ENCODE assay signal across 8 mouse cellular contexts in genomic region chr14:54900383-54900782, GRCm38 (mm10). TPM values are rescaled to one million over a fixed set of nuclear protein-coding genes. Genes with fewer than 3 reads are reported as not detected.
DNase-seq lines count a peak whose midpoint lies in the region; ATAC-seq and TF ChIP-seq lines count a peak whose summit lies in the region.

No protein-coding gene starts in this region.

- H3K27me3 ChIP-seq in G1E (ENCODE audit: insufficient read depth, low read length) = peaks cover 3% of the 10 kb centered on the region; the same call in 1 of the 2 replicates
- no peaks in the 10 kb centered on the region for H3K27me3 ChIP-seq in hindbrain, embryonic 10.5 days (ENCODE audit: insufficient read depth, poor library complexity, severe bottlenecking)
- H3K27me3 ChIP-seq in lung, embryonic 14.5 days (ENCODE audit: insufficient read depth, low read length) = no peaks in the 10 kb centered on the region

- peaks cover 45% of the 10 kb centered on the region for H3K36me3 ChIP-seq in G1E (replicated peaks)
- H3K36me3 ChIP-seq in hindbrain, embryonic 10.5 days = peaks cover 55% of the 10 kb centered on the region
- peaks cover 39% of the 10 kb centered on the region for H3K36me3 ChIP-seq in lung, embryonic 14.5 days (ENCODE audit: insufficient read depth)

- H3K4me3 ChIP-seq in G1E (ENCODE audit: low read depth, low read length) = no peak overlapping the region
- no peak overlapping the region for H3K4me3 ChIP-seq in hindbrain, embryonic 10.5 days
- no peak overlapping the region for H3K4me3 ChIP-seq in layer of hippocampus, adult 2 months
- no peak overlapping the region for H3K4me3 ChIP-seq in lung, embryonic 14.5 days (ENCODE audit: low read depth, low read length)

- 0% methylated on average over 3 of the region's 3 CpGs for WGBS in hindbrain, embryonic 10.5 days
- WGBS in lung, embryonic 14.5 days = 0% methylated on average over 3 of the region's 3 CpGs

- no peak overlapping the region for H3K4me2 ChIP-seq in lung, embryonic 14.5 days

- H3K9ac ChIP-seq in lung, embryonic 14.5 days = no peak overlapping the region

- ATAC-seq in G1E (ENCODE audit: extremely low read depth, insufficient number of reproducible peaks, low FRiP score, poor library complexity, severe bottlenecking) = no peak
- ATAC-seq in lung, embryonic 14.5 days (ENCODE audit: insufficient read depth) = peak; percentile 76

- no peak overlapping the region for H3K27ac ChIP-seq in hindbrain, embryonic 10.5 days
- H3K27ac ChIP-seq in layer of hippocampus, adult 2 months = peak overlapping the region; percentile 61
- H3K27ac ChIP-seq in lung, embryonic 14.5 days (ENCODE audit: low read depth) = 0 out of 2 replicates have a peak overlapping the region, but pooled peaks have one; percentile 14

- DNase-seq in G1E (ENCODE audit: low spot score) = peak; percentile 52
- peak; percentile 52 for DNase-seq in c-Kit-positive CD71-positive TER-119-negative erythroid progenitor cells, embryonic 14.5 days (ENCODE audit: low read depth)
- peak; percentile 46 for DNase-seq in fat pad, adult 2 months (ENCODE audit: extremely low read depth, low read depth, low spot score)
- DNase-seq in hindbrain, embryonic 10.5 days (ENCODE audit: low spot score) = peak; percentile 65
- DNase-seq in layer of hippocampus, adult 2 months (ENCODE audit: low spot score in 2 of 2) = peak; percentile 83 to 87
- DNase-seq in lung, embryonic 14.5 days = peak; percentile 96
- DNase-seq in retina, adult 2 months (ENCODE audit: low read depth, low spot score) = peak; percentile 53
- peak; percentile 66 for DNase-seq in yolk sac, embryonic 10.5 days (ENCODE audit: low spot score)

- no peaks in the 10 kb centered on the region for H3K9me3 ChIP-seq in G1E (replicated peaks)
- H3K9me3 ChIP-seq in hindbrain, embryonic 10.5 days = no peaks in the 10 kb centered on the region
- no peaks in the 10 kb centered on the region for H3K9me3 ChIP-seq in lung, embryonic 14.5 days (ENCODE audit: low read depth, low read length)

- peak; percentile 57; the same call in 1 of the 2 replicates for TF ChIP-seq CTCF in G1E (IDR thresholded peaks at IDR 0.05; ENCODE audit: low read depth, low read length)
- TF ChIP-seq CTCF in layer of hippocampus, adult 2 months (conservative IDR thresholded peaks at IDR 0.05) = peak; percentile 95
- TF ChIP-seq CTCF in lung, embryonic 14.5 days (IDR thresholded peaks at IDR 0.05; ENCODE audit: low read depth) = peak; percentile 86

- peaks cover 27% of the 10 kb centered on the region for H3K4me1 ChIP-seq in G1E (ENCODE audit: insufficient read depth, low read depth, low read length)
- H3K4me1 ChIP-seq in hindbrain, embryonic 10.5 days (replicated peaks) = peaks cover 11% of the 10 kb centered on the region
- H3K4me1 ChIP-seq in lung, embryonic 14.5 days (ENCODE audit: insufficient read depth) = no peaks in the 10 kb centered on the region; the same call in 1 of the 2 replicates

RNA-seq across cellular contexts. Expression of gene Pabpn1, which starts 8.1 kb away (rescaled TPM):
- 190 and 193 TPM in 2 replicates for total RNA-seq in G1E (2014; fragmentation: Nextera tagmentation)
- total RNA-seq in G1E (2017) = 118 and 142 TPM in 2 replicates
- polyA plus RNA-seq in G1E (2012) = 387 and 490 TPM in 2 replicates
- polyA plus RNA-seq in hindbrain, embryonic 10.5 days (2016; fragmentation: Nextera tagmentation; extraction: Ambion mirVana) = 160 TPM in 2 replicates
- 100 to 1,000 TPM; 271 to 305 TPM for total RNA-seq in layer of hippocampus, adult 2 months (2021)
- 134 and 139 TPM in 2 replicates for polyA plus RNA-seq in lung, embryonic 14.5 days (2014; fragmentation: Nextera tagmentation; extraction: Ambion mirVana)

RNA-seq across cellular contexts. Expression of gene Slc22a17, which starts 12.5 kb away (rescaled TPM):
- total RNA-seq in G1E (2014; fragmentation: Nextera tagmentation) (0.60 TPM in 1 of 2 replicates, not detected in the other), G1E (2017) (0.05 and 0.06 TPM in 2 replicates)
- 0.13 and 0.33 TPM in 2 replicates for polyA plus RNA-seq in G1E (2012)
- 45.2 and 62.5 TPM in 2 replicates for polyA plus RNA-seq in hindbrain, embryonic 10.5 days (2016; fragmentation: Nextera tagmentation; extraction: Ambion mirVana)
- total RNA-seq in layer of hippocampus, adult 2 months (2021) = 100 to 1,000 TPM; 666 to 700 TPM
- polyA plus RNA-seq in lung, embryonic 14.5 days (2014; fragmentation: Nextera tagmentation; extraction: Ambion mirVana) = 27.0 and 29.2 TPM in 2 replicates

RNA-seq across cellular contexts. Expression of gene Gm20521, which starts 17.1 kb away (rescaled TPM):
- 5.5 TPM in 1 of 2 replicates, not detected in the other for total RNA-seq in G1E (2014; fragmentation: Nextera tagmentation)
- total RNA-seq in G1E (2017) = 1.2 and 2.1 TPM in 2 replicates
- 3.0 and 4.0 TPM in 2 replicates for polyA plus RNA-seq in G1E (2012)
- polyA plus RNA-seq in hindbrain, embryonic 10.5 days (2016; fragmentation: Nextera tagmentation; extraction: Ambion mirVana) = 0.29 TPM in 1 of 2 replicates, not detected in the other
- 1 to 10 TPM; 1.0 to 9.4 TPM for total RNA-seq in layer of hippocampus, adult 2 months (2021)
- not detected in 2 replicates for polyA plus RNA-seq in lung, embryonic 14.5 days (2014; fragmentation: Nextera tagmentation; extraction: Ambion mirVana)

RNA-seq across cellular contexts. Expression of gene Bcl2l2, which starts 17.2 kb away (rescaled TPM):
- 9.9 and 10.6 TPM in 2 replicates for total RNA-seq in G1E (2014; fragmentation: Nextera tagmentation)
- total RNA-seq in G1E (2017) = 12.7 and 14.0 TPM in 2 replicates
- polyA plus RNA-seq in G1E (2012) = 25.2 and 36.3 TPM in 2 replicates
- 2.2 and 3.0 TPM in 2 replicates for polyA plus RNA-seq in hindbrain, embryonic 10.5 days (2016; fragmentation: Nextera tagmentation; extraction: Ambion mirVana)
- total RNA-seq in layer of hippocampus, adult 2 months (2021) = 100 to 1,000 TPM; 114 to 126 TPM
- 3.4 and 3.9 TPM in 2 replicates for polyA plus RNA-seq in lung, embryonic 14.5 days (2014; fragmentation: Nextera tagmentation; extraction: Ambion mirVana)

RNA-seq across cellular contexts. Expression of gene Ppp1r3e, which starts 23.0 kb away (rescaled TPM):
- total RNA-seq in G1E (2014; fragmentation: Nextera tagmentation) (3.6 and 8.7 TPM in 2 replicates), G1E (2017) (0.64 and 0.87 TPM in 2 replicates)
- 1.2 TPM in 2 replicates for polyA plus RNA-seq in G1E (2012)
- 0.38 and 0.44 TPM in 2 replicates for polyA plus RNA-seq in hindbrain, embryonic 10.5 days (2016; fragmentation: Nextera tagmentation; extraction: Ambion mirVana)
- 10 to 100 TPM; 22.1 to 24.3 TPM for total RNA-seq in layer of hippocampus, adult 2 months (2021)
- 1.5 and 1.6 TPM in 2 replicates for polyA plus RNA-seq in lung, embryonic 14.5 days (2014; fragmentation: Nextera tagmentation; extraction: Ambion mirVana)

Comparison
In these comparisons a context has a peak if more than half of its experiments do, and no peak if none do; other contexts are left out.
1. DNase-seq: peak in every context shown above with its lines; median percentile 96 in lung, embryonic 14.5 days; 85 in layer of hippocampus, adult 2 months; 66 in yolk sac, embryonic 10.5 days; 65 in hindbrain, embryonic 10.5 days; 53 in retina, adult 2 months; 52 in G1E; 52 in c-Kit-positive CD71-positive TER-119-negative erythroid progenitor cells, embryonic 14.5 days; 46 in fat pad, adult 2 months.
2. RNA of gene Slc22a17, which starts 12.5 kb away (polyA plus RNA-seq): 45.2 to 62.5 TPM in hindbrain, embryonic 10.5 days and 27.0 to 29.2 TPM in lung, embryonic 14.5 days; 0.13 to 0.33 TPM in G1E; every median in the first group is over 10 times any median in the second.
3. Peak in every context shown above with its lines, with median percentiles within 50 percentile points of each other: CTCF ChIP-seq.